Mouse (Mus musculus): Measurements from ENCODE around the gene Ugt1a1.
"Not testable (repeated sequence)": the region's sequence is repeated elsewhere in the genome, so short reads cannot be mapped to it uniquely, and the experiment has no call there.

The Ugt1a1 gene

GRCm38 (mm10) chr1:88211812-88212211 lies at the start of gene Ugt1a1:
TSS of gene Ugt1a1 (plus strand) at chr1:88211959.
- DNase-seq (ENCODE audit: low spot score in 2 of 2) = no peak

DNA sequence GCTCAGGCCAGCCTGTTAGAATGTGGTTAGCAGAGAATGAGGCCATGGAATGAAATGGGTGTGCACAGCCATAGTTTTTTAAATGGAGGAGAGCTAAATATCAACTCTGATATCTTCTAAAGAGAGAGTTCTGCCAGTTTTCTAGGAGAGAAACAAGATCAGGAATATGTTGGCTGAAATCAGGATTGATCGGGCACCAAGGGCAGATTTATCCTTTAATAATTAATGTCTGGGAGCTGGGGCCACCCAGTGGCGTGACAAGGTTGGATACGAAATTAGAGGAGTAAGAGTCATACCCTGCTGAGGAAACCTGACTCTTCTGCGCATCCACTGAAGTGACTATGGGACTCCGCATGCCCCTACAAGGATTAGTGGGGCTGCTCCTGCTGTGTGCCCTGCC lies 46.0 kb upstream of the Ugt1a1 start, which contains the start of gene Ugt1a5:
Ugt1a5 (plus strand) TSS at position 302 of the 400 bp plus-strand sequence.
- DNase-seq (ENCODE audit: low spot score in 2 of 2) = no peak

- not testable (repeated sequence) for DNase-seq (ENCODE audit: low spot score in 2 of 2)
Measured at GRCm38 (mm10) chr1:88172190-88172589, 39.6 kb upstream of the Ugt1a1 start.

DNA sequence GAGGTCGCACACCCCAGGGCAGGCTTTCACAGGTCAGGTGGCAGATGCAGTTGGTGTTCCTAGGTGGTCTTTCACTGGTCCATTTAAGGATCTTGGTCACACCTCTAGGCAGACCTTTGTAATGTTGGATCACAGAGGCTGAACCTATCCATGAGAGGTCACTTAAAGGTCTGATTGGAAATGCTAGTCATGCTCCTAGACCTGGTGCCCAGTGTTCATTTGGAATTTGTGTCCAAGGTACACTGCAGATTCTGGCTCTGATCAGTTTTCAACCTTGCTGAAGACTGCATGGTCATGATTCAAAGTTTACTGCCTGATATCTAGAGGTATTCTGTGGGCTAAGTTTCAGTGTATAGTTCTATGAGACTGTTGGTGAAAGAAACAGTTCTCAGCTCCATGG lies 32.1 kb upstream of the Ugt1a1 start:
- no peak for DNase-seq (ENCODE audit: low spot score in 2 of 2)

DNA sequence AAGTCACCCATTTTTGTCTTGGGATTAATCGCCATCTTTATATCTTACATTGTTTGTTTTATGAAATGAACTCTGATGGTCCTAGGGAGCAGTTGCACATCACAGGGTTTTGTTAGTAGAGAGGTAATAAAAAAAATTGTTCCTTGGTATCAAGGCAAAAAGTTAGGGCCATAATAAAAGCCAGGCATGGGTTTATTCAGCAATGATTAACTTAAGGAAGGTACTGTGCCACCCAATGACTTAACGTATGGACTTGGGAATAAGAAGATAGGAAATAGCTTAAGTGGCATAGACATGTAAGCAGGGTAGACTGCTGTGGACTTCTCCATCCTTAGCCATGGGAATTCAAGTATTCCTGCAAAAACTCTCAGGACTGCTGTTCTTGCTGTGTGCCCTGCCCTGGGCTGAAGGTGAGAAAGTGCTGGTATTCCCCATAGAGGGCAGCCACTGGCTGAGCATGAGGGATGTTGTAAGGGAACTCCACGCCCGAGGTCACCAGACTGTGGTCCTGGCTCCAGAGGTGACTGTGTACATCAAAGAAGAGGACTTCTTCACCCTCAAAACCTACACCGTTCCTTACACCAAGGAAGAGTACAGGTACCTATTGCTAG lies 25.3 kb upstream of the Ugt1a1 start:
- DNase-seq (ENCODE audit: low spot score in 2 of 2) = no peak

DNA sequence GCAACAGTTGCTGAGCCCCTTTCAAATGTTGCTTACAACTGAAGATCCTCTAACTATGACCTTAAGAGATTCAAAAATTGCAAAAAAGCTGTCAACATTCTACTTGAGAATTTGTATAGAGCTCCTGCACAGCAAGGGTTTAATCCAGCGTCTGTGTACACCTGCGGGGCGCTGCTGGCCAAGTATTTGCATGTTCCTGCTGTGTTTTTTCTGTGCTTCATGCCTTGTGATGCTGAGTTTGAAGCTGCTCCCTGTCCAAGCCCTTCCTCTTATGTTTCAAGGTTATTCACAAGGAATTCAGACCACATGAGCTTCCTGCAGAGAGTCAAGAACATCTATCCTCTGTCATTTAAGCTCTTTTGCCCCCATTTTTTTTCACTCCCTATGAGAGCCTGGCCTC lies 19.6 kb upstream of the Ugt1a1 start:
- DNase-seq (ENCODE audit: low spot score in 2 of 2) = no peak

DNA sequence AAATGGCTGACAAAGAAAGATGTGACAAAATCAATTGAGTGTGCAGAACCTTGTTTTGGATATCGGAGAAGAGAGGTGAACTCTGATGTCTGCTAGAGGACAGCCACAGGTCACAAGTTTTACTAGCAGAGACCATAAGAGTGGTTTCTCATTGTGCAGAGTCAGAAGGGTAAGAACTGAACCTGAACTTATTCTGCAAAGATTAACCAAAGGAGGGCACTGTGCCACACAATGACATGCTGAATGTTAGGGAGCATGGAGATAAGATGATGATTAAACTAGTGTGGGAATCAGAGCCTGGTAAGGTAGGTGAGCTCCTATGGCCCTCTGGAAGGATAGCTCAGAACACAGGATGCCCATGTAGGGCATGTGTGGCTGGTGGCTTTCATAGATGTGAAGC lies 16.1 kb upstream of the Ugt1a1 start:
- no peak for DNase-seq (ENCODE audit: low spot score in 2 of 2)

DNA sequence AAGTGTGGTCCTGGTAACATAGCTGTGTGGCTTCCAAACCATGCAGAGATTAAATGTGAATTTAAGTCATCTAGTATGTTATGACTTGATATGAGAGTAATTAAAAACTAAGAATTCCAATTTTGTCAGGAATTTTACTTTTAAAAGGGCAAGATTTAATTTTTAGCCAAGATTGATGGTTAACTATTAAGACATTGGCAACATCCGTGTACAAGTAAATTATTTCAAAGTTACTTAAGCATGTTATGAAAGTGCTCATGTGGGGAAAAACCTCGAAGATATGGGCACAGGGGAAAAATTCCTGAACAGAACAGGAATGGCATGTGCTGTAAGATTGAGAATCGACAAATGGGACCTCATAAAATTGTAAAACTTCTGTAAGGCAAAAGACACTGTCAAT lies 14.3 kb upstream of the Ugt1a1 start:
- DNase-seq (ENCODE audit: low spot score in 2 of 2) = no peak

DNA sequence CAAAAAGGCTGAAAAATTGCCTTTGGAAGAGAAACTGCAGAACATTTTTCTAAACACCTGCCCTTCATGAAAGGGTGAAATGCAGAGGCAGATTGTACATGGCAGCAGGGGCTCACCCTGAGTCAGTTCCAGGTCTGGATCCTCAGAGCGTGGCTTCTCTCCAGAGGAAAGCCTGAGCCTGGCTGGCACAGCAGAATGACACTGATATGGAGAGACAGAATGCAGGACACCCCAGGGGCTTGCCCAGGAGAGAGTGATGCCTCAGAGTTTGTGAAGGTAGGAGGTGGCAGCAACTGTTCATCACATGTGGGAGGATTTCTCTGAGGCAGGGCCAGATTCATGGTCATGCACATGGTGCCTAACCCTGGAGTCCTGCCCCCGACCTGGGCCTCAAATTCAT lies 11.8 kb upstream of the Ugt1a1 start:
- DNase-seq (ENCODE audit: low spot score in 2 of 2) = no peak

DNA sequence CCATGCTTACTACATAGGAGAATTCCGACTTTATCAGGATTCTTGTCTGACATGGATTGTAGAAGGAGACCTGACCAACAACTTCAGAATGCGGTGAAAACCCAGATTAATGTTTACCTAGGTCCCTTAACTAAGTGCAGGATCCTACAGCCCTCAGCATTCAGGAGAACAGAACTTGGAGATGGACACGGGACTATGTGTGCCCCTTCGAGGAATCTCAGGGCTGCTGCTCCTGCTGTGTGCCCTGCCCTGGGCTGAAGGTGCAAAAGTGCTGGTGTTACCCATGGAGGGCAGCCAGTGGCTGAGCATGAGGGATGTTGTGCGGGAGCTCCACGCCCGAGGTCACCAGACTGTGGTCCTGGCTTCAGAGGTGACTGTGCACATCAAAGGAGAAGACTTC lies 11.3 kb upstream of the Ugt1a1 start, which contains the start of gene Ugt1a2:
Ugt1a2 (plus strand) TSS at position 146 of the 400 bp plus-strand sequence.
- DNase-seq (ENCODE audit: low spot score in 2 of 2) = no peak

DNA sequence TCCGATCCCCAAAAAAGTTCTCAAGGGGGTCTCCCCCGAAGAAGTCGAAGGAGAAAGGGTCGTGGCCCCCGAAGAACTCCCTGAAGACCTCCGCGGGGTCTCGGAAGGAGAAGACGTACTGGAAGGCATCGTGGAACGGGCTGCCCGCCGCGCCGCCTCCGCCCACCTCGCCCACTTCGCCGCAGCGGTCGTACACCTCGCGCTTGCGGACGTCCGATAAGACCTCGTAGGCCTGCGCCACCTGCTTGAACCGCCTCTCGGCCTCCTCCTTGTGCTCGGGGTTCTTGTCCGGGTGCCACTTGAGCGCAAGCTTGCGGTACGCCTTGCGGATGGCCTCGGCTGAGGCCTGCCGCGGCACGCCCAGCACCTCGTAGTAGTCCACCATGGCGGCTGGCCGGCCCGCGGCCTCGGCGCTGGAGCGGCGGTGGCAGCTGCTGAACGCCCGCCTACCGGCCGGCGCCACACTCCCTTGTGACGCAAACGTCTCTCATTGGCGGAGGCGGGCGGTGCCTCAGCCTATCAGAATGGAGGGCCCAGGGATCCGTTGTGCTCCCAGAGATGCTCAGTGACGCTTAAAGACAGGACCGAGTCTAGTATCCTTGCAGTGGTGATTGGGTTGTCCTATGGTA lies 6.4 kb upstream of the Ugt1a1 start, which contains the start of gene Dnajb3:
Dnajb3 (minus strand) TSS at position 489 of the 629 bp plus-strand sequence.
- peak; percentile 73 for DNase-seq (ENCODE audit: low spot score in 2 of 2)

DNA sequence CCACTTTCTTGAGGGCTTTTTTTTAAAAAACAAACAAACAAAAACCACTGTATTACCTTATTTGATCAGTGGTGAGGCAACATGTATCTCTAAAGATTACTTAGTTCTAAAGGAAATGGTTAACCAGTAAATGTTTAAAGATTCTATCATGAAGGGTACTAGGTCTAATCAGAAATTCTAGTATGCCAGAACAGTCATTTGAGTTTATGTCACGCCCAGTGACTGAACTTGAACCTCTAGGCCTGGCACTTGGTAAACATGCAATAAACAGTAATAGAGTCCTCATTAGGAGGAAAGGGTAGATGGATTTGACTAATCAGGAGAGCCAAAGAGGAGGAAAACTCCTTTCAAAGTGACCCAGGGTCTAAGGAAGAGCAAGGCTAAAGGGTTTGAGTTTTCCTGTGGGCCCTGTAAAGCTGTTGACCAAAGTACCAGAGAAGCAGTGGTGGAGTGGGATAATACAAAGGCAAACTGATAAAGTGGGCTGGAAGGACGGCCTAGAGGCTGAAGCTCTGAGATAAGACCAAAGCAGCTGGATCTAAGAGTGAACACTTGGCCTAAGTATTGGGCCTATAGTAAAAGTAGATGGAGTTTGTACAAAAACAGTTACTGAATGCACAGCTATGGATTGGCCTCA lies 4.8 kb upstream of the Ugt1a1 start:
- no peak for DNase-seq (ENCODE audit: low spot score in 2 of 2)

DNA sequence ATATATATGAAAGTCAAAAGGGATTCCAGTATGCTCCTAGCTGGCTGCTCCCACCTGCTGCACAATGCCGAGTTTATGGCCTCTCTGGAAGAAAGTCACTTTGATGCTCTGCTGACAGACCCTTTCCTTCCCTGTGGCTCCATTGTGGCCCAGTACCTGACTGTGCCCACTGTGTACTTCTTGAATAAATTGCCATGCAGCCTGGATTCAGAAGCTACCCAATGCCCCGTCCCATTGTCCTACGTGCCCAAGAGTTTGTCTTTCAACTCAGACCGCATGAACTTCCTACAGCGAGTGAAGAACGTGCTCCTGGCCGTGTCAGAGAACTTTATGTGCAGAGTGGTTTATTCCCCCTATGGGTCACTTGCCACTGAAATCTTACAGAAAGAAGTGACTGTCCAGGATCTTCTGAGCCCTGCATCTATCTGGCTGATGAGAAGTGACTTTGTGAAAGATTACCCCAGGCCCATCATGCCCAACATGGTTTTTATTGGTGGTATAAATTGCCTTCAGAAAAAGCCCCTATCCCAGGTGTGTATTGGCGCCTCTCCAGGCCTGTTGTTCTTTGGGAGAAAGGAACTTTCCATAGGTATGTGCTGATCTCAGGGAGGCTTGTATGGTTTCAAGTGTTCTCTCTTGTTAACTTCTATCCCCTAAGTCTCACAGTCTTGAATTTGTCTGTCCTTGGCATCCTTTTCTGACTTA lies 734 bp downstream of the Ugt1a1 start:
- DNase-seq (ENCODE audit: low spot score in 2 of 2) = no peak

GRCm38 (mm10) chr1:88213061-88213460 lies 1.3 kb downstream of the Ugt1a1 start:
- no peak for DNase-seq (ENCODE audit: low spot score in 2 of 2)

- no peak for DNase-seq (ENCODE audit: low spot score in 2 of 2)
Measured at GRCm38 (mm10) chr1:88213766-88214461, 2.2 kb downstream of the Ugt1a1 start.

- DNase-seq (ENCODE audit: low spot score in 2 of 2) = no peak
Measured at GRCm38 (mm10) chr1:88214462-88214952, 2.7 kb downstream of the Ugt1a1 start.

GRCm38 (mm10) chr1:88215466-88216380 lies 4.0 kb downstream of the Ugt1a1 start:
- DNase-seq (ENCODE audit: low spot score in 2 of 2) = no peak

DNA sequence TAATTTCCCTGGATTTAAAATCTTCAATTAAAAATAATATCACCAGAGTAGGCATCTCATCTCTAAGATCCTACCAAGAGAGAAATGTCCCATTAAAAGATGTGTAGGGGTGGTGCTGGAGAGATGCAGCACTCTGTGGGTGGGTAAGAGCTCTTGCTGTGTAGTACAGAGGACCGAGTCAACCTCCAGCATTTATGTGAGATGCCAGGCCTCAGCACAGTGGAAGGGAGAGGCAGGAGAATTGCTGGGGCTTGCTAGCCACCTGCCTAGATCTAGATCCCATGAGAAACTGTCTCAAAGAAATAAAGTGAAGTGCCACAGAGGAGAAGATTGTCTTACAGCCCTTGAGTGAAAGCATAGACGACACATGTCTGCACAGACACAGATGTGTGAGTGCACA lies 4.8 kb downstream of the Ugt1a1 start:
- no peak for DNase-seq (ENCODE audit: low spot score in 2 of 2)

GRCm38 (mm10) chr1:88217144-88217543 lies 5.4 kb downstream of the Ugt1a1 start:
- DNase-seq (ENCODE audit: low spot score in 2 of 2) = no peak

GRCm38 (mm10) chr1:88217576-88217975 lies 5.8 kb downstream of the Ugt1a1 start:
- no peak for DNase-seq (ENCODE audit: low spot score in 2 of 2)

DNA sequence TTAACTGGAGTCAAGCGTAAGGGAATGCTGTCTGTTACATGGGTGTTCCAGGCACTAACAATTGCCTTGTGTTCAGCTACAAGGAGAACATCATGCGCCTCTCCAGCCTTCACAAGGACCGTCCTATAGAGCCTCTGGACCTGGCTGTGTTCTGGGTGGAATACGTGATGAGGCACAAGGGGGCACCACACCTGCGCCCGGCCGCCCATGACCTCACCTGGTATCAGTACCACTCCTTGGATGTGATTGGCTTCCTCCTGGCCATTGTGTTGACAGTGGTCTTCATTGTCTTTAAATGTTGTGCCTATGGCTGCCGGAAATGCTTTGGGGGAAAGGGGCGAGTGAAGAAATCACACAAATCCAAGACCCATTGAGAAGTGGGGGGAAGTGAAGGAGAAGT lies 6.3 kb downstream of the Ugt1a1 start:
- no peak for DNase-seq (ENCODE audit: low spot score in 2 of 2)
